Mouse (Mus musculus) liver (tissue): ENCODE data around the gene Mylk.

ENCODE experiments used
- DNase-seq: peaks from one replicate; pipeline ENCODE4 v3.0.0-alpha.2; 2020; ENCODE audit warnings: mixed read lengths

Gene Mylk

GRCm38 (mm10) chr16:34917373-34917900, 172.4 kb downstream of the Mylk start:
- DNase-seq: no peak

GRCm38 (mm10) chr16:34920182-34920581, 175.2 kb downstream of the Mylk start:
- peak; percentile 26 for DNase-seq

GRCm38 (mm10) chr16:34920868-34921267, 175.9 kb downstream of the Mylk start:
- DNase-seq: no peak

- no peak for DNase-seq
These were observed 176.3 kb downstream of the Mylk start for GRCm38 (mm10) chr16:34921319-34921718.

DNA sequence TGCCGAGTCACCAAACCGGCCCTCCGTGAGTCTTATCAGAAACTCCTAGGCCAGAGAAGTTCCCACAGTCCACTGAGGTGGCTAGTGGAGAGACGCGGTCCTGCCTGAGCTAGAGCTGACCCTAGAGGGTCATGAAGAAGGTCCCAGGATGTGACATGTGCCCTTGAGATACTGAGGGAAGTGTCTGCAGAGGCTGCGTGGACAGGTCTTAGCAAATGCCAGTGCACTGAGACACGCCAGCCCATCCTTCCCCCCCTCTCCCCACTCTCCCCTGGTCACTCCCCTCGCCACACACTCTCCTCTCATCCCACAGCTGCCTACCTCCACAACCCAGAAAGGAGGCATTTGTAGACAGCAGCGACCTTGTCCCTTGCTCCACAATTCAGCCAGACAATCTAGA, 178.6 kb downstream of the Mylk start:
- no peak for DNase-seq

DNA sequence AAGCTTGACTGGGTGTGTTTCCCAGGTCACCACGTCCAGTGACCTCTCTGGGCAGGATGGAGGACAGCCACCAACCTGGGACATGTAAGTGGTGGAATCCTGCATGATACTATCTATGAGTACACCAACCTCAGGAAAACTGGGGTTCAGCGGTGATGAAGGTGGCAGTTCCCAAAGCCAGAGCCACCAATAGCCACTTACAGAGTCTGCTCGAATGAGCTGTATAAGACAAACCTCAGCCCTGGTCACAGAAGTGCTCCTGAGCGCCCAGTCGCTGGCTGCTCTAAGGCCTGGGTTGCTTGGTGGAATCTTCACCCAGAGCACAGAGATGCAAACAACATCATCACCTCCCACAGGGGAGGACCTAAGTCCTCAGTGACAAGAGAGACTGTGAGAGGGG, 179.3 kb downstream of the Mylk start:
- no peak for DNase-seq

DNA sequence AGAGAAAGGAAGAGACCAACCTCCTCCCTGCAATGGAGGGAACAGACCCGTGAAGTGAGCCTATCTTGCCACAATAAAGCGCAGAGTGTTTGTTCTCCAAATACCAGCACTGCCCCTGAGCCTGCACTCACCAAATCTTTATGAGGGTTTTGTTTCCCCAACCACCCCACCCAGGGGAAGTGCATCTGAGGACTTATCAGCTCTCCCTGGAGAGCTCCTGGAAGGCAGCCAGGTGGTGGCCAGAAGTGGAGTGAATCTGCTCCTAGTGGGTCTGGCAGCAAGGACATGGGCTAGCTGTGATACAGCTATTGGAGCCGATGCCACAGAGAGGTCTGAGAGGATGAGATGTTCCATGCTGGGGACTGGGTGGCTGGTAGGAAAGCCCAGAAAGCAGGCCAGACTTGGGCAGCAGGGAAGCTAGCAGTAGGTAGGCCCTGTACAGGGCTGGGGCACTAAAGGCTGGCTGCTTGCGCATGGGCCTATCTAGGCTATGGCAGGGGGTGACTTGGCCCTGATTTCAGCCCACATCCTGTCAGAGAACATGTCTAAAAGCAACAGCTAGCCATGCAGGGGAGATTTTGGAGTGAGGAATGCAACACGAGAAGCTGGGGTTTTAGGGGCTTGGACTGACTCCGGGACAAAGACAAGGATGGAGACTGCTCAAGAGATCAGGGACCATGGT, 180.1 kb downstream of the Mylk start:
- peak; percentile 28 for DNase-seq

DNA sequence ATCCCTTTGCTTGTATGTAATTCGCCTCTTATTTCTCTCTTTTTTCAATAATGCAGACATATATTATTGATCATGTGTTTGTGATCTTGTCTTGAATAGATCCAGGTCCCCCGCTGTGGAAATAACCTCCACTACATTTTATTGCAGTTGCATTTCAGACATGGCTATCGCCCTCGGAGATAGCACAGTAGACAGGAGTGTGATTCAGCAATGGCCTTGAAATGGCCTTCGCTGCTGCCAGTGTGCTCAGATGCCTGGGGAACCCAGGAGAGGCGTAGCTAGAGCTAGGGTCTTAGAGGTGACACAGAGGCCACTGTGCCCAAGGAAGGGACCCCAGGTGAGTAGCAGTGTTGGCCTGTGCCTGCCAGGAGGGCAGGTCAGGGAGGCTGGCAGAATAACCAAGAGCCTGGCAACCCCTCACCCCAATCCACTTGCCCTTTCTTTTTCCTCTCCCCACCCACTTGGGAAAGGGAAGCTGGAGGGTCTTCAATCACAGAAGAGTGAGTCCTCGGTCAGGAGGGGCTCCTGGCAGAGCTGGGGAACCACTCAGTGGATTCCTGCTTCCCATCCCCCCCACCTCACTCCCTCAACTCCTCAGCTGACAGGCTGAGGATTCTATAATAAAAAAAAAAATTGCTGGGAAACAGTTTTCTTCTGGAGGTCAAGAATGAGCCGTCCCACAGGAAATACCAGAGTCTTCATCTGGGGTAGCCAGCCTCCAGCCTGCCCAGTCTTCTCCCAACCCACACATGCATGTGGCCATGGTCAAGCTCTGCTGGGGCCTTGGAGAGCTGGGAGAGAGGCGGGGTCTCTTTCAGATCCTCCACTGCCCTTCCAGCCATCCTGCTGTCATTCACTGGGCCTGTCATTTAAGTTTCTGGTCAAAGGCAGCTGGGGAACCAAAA, 181.8 kb downstream of the Mylk start:
- DNase-seq: no peak

DNA sequence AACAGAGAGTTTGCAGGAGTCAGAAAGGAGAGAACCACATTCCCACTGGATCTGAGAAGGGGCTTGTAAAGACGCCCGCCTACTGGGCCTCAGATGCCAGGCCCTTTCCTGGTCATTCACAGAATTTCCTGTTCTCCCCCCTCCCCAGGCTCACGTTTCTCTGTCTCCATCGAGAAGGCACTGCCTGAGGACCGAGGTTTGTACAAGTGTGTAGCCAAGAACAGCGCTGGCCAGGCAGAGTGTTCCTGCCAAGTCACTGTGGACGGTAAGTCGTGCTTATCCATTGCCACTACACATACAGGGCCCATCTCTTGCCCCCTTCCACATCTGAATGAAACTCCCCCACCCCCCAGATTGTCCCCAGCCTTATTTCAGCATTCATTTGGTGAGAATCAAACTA, 184.7 kb downstream of the Mylk start:
- DNase-seq: no peak

DNA sequence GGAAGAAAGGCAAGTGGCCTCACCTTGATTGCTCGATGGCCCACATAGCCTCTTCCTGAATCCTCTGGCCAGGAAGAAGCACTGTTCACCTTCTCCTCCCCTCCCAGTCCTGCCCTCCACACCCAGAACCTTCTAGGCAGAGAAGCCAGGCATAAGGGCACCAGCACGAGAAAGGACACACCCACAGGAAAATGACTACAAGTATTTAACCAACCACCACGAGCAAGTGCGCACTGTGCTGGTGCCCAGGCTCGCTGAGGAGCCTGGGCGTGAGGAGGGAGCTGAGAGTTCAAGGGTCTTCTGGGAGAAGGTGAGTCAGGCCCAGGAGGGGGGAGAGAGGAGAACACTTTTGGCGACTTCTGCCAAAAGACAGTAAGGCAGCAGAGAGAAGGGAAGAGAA, 185.1 kb downstream of the Mylk start:
- DNase-seq: no peak

DNA sequence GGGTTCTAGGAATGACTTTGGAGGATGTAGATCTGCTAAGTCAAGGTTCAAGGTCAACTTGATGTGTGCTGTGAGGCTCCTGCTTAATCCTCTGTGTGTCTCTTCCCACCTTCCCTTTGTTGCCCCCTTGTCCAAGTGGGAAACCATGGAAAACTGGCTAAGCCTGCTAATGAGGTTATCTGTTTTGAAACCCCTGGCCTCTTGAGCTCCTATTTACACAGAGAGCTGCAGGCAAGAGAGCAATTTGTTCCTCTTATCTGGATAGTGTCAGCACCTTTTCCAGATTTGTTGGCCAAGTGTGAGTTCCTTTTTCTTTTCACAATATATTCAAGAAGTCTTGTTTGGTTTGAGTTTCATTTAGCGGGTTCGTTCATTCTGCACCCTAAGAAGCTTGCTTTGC, 186.3 kb downstream of the Mylk start:
- DNase-seq: no peak

GRCm38 (mm10) chr16:34933173-34933572, 188.2 kb downstream of the Mylk start:
- DNase-seq: peak; percentile 43

DNA sequence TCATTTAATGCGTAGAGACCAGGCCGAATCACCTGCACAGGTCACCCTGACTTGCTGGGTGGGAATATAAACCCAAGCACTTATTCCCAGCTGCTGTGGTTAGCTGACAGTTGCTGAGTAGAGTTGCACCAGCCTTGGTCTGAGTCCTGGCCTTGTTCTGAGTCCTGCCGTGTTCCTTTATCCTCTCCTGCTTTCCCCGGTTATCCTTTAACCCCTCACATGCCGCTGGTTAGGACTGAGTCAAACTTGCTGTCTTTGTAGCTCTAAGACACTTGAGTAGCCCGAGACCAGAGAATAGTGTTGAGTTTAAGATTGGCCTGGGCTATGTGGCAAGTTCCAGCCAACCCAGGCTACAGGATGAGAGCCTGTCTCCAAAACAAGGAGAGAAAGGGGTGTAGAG, 189.5 kb downstream of the Mylk start:
- DNase-seq: no peak

DNA sequence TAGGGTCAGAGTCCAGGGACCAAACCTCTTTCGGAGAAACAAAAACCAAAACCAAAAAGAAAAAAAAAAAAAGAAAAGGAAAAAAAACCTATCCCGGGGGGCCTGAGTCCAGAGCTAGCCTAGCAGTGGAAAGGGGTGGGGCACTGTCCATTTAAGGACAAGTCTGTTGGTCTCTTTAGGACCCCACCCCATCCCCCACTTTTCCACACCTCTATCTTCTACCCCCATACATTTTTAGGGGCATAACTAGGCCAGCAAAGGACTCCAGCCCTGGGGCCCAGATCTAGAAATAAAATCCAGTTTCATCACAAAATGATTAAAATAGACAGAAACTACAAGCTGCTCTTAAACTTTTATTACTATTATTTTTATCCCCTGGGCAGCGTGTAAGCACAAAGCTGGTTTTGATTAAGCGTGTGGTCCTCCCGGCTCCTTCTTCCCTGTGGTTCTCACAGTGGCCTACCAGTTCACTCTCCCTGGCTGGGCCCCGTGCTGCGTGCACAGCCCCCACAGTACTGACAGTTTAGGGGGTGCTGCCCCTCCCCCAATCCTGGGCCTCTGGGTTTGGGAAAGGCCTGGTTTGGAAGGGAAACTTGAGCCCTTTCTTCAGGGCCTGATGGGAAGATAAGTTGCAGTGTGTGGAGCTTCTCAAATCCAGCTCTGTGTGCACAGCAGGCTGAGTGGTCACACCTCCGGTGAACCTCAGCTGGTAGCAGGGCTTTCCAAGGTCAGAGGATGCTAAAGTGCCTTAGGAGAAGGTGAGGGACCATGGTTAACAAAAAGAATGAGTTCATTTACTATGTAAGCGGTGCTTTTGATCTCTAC, 190.7 kb downstream of the Mylk start:
- peak; percentile 36 for DNase-seq

GRCm38 (mm10) chr16:34936339-34936810, 191.4 kb downstream of the Mylk start:
- no peak for DNase-seq

DNA sequence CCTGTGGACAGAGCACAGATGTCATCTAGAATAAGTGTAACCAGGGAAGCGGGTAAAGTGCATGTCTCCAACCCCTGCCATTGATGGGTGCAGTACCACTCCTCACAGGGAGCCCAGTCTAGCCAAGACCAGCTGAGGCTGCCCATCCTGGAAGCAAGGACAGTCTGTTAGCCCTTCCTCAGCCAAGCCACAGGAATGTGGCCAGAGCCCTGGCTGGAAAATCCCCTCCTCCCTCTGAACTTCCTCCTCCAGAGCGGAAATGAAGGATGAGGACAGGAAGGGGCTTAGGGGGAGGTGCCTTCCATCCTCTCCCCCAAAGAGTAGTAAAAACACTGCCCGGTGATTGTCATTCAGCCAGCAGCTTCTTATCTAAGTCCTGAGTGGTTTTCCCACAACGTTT, 192.6 kb downstream of the Mylk start:
- no peak for DNase-seq

DNA sequence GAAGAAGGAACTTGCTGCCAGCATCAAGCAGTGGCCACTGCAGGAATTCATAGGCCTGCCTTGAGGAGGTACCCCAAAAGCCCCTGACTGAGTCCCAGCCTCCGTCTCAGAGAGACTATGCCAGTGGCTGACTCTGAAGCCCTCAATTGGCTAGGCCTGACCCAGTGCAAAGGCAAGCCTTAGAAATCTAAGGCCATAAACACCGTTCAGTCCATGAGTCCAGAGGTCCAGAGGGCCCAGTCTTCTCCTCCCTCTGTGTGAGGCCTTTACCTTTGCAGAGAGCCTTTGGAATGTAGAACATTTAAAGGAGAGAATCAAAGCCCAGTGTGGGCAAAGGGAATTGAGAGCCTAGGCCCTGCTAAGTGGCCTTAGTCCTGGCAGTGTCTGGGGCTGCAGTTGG, 193.2 kb downstream of the Mylk start:
- DNase-seq: no peak

DNA sequence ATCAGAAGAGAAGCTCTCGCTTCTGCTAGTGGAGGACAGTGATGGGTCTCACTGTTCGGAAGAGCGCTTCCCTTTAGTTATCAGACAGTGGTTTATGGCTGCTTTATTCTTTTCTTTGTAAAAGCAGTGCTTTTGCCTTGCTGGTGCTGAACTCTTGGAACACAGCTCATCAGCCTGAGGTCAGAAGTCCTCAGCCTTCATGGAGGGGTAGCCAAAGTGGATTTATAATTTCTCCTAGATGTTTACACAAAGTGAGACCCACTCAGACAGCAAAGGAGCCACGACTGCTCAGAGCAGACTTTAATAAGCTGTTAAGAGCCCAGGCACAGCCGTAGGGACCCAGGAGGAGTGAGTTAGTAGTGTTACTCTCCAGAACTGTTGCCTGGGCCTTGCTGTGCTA, 194.9 kb downstream of the Mylk start:
- DNase-seq: no peak

GRCm38 (mm10) chr16:34940363-34940762, 195.4 kb downstream of the Mylk start:
- no peak for DNase-seq

GRCm38 (mm10) chr16:34941915-34942314, 196.9 kb downstream of the Mylk start:
- DNase-seq: no peak

- no peak for DNase-seq
These were observed 201.3 kb downstream of the Mylk start for GRCm38 (mm10) chr16:34946301-34946700.

- DNase-seq: no peak
These were observed 205.9 kb downstream of the Mylk start for GRCm38 (mm10) chr16:34950935-34951334.

DNA sequence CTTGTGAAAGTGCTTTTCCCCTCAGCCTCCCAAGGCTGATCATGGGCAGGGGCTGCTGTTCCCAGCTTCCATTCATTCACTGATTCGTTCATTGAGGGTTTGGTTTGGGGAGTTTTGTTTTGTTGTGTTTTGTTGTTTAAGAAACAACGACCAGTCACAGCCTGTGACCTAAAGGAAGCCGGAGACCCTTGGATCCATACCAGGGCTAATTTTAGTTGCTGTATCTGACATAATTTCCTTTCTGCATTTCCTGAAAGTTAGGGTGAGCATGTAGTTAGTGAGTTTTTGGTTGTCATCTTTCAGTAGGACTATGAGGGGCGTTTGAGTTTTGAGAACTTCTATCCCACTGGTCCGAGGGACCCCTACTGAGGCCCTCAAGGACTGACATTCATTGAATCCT, 207.2 kb downstream of the Mylk start:
- no peak for DNase-seq
